Mouse (Mus musculus) bone marrow macrophage, adult 2 months (primary cell): ENCODE measurements around the gene Mdm4.

Experiments
- CTCF ChIP-seq: IDR thresholded peaks from 2 replicates; pipeline ENCODE4 v1.5.1; 2012; ENCODE audit warnings: low read depth, mild to moderate bottlenecking, low read length, moderate library complexity
- POLR2A ChIP-seq: IDR thresholded peaks from 2 replicates; pipeline ENCODE4 v1.6.1; 2012; ENCODE audit warnings: mild to moderate bottlenecking, low read depth, low read length, borderline replicate concordance

- TF ChIP-seq CTCF = no peak
- no peak for TF ChIP-seq POLR2A
Observed at GRCm38 (mm10) chr1:133079509-133079908, 49.1 kb upstream of the Mdm4 start.
